In the genomic region with DNA sequence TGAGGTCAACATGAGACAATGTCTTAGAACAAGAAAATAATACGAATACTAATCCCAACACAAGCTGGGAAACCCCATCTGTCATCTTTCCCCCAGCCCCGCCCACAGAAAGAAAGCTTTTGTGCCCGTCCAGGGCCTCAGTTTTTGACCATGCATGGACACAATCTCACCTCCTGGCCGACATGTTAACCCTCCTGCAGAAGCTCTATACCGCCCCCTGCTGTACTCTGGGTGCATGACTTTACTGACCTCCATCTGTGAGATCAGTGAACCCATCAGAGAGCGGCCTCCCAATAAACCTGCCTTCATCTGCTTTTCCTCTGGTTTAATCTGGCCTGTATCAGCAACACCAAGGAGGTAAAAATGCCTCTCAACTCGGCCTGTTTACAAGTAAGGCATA, we compare ENCODE assay signal across 9 mouse cellular contexts.
DNase-seq lines count a peak whose midpoint lies in the region; ATAC-seq and TF ChIP-seq lines count a peak whose summit lies in the region.
"Had no signal": no experiment of that assay in that cellular context is flagged by ENCODE, and none has a peak within 500 bp of the region (broad histone marks: within the 10 kb centered on the region; RNA-seq: fewer than 3 reads in every experiment).

No protein-coding gene starts in this region.

- no peak overlapping the region for H3K4me3 ChIP-seq in kidney, adult 2 months (ENCODE audit: insufficient read depth, low read depth, low read length)
- no peak overlapping the region for H3K4me3 ChIP-seq in kidney, embryonic 15.5 days (replicated peaks)
- H3K4me3 ChIP-seq in lung, embryonic 14.5 days (ENCODE audit: low read depth, low read length), result no peak overlapping the region
- no peak overlapping the region for H3K4me3 ChIP-seq in forebrain, embryonic 12.5 days (replicated peaks)
- H3K4me3 ChIP-seq: hindbrain, embryonic 15.5 days had no signal

- H3K27ac ChIP-seq in kidney, adult 2 months (ENCODE audit: insufficient read depth, low read depth, low read length), result no peak overlapping the region
- no peak overlapping the region for H3K27ac ChIP-seq in kidney, embryonic 15.5 days
- no peak overlapping the region for H3K27ac ChIP-seq in lung, embryonic 14.5 days (ENCODE audit: low read depth)
- H3K27ac ChIP-seq in forebrain, embryonic 12.5 days, result no peak overlapping the region
- H3K27ac ChIP-seq: hindbrain, embryonic 15.5 days had no signal

- H3K27me3 ChIP-seq in kidney, adult 2 months (replicated peaks; ENCODE audit: control insufficient read depth, insufficient read depth, low read length), result no peaks in the 10 kb centered on the region
- no peaks in the 10 kb centered on the region for H3K27me3 ChIP-seq in kidney, embryonic 15.5 days
- H3K27me3 ChIP-seq in lung, embryonic 14.5 days (ENCODE audit: insufficient read depth, low read length), result no peaks in the 10 kb centered on the region
- no peaks in the 10 kb centered on the region for H3K27me3 ChIP-seq in forebrain, embryonic 12.5 days
- H3K27me3 ChIP-seq: hindbrain, embryonic 15.5 days had no signal

- peak; percentile 54 for DNase-seq in kidney, adult 2 months
- peak; percentile 50 for DNase-seq in T-cell, adult 2 months (ENCODE audit: low spot score)
- peak; percentile 38 to 62 for DNase-seq in cerebellum, postnatal 14 days
- peak; percentile 59 to 77 for DNase-seq in heart, postnatal 36 days
- peak; percentile 13 for DNase-seq in lung, embryonic 14.5 days
- DNase-seq in spleen, postnatal 4 days (ENCODE audit: low spot score in 2 of 2), result peak; percentile 67 to 86

- ATAC-seq in kidney, embryonic 15.5 days (replicated peaks; ENCODE audit: low FRiP score), result no peak
- ATAC-seq in lung, embryonic 14.5 days (ENCODE audit: insufficient read depth), result no peak
- no peak for ATAC-seq in forebrain, embryonic 12.5 days (ENCODE audit: low FRiP score)

- H3K4me1 ChIP-seq in kidney, adult 2 months (ENCODE audit: control insufficient read depth, insufficient read depth, low read length), result no peaks in the 10 kb centered on the region
- no peaks in the 10 kb centered on the region for H3K4me1 ChIP-seq in kidney, embryonic 15.5 days
- H3K4me1 ChIP-seq in lung, embryonic 14.5 days (ENCODE audit: insufficient read depth), result no peaks in the 10 kb centered on the region
- no peaks in the 10 kb centered on the region for H3K4me1 ChIP-seq in forebrain, embryonic 12.5 days
- H3K4me1 ChIP-seq: hindbrain, embryonic 15.5 days had no signal

- no peak overlapping the region for H3K4me2 ChIP-seq in kidney, embryonic 15.5 days
- no peak overlapping the region for H3K4me2 ChIP-seq in lung, embryonic 14.5 days
- no peak overlapping the region for H3K4me2 ChIP-seq in forebrain, embryonic 12.5 days
- H3K4me2 ChIP-seq: hindbrain, embryonic 15.5 days had no signal

- no peak for TF ChIP-seq POLR2A in kidney, adult 2 months (IDR thresholded peaks at IDR 0.05; ENCODE audit: low read depth, low read length)

- 72% methylated on average over 7 of the region's 7 CpGs for WGBS in kidney, adult 2 months
- WGBS in kidney, embryonic 15.5 days, result 73% methylated on average over 7 of the region's 7 CpGs
- WGBS in lung, embryonic 14.5 days, result 71% methylated on average over 7 of the region's 7 CpGs
- WGBS in forebrain, embryonic 12.5 days, result 71% methylated on average over 7 of the region's 7 CpGs

- no peaks in the 10 kb centered on the region for H3K36me3 ChIP-seq in kidney, adult 2 months (ENCODE audit: control insufficient read depth, insufficient read depth, low read length)
- H3K36me3 ChIP-seq in kidney, embryonic 15.5 days, result no peaks in the 10 kb centered on the region
- H3K36me3 ChIP-seq in lung, embryonic 14.5 days (ENCODE audit: insufficient read depth), result no peaks in the 10 kb centered on the region
- no peaks in the 10 kb centered on the region for H3K36me3 ChIP-seq in forebrain, embryonic 12.5 days (replicated peaks)
- H3K36me3 ChIP-seq: hindbrain, embryonic 15.5 days had no signal

- peak; percentile 70 for TF ChIP-seq CTCF in kidney, adult 2 months (conservative IDR thresholded peaks at IDR 0.05; ENCODE audit: insufficient read depth, insufficient read length, low read depth, low read length)
- peak; percentile 49 for TF ChIP-seq CTCF in lung, embryonic 14.5 days (IDR thresholded peaks at IDR 0.05; ENCODE audit: low read depth)

- intact Hi-C loops in heart, postnatal 36 days (cut with DNase I), result loop anchor here (1.0 to 2.0 kb wide), 3 partner anchors 177 to 474 kb away; no protein-coding TSS in a partner anchor

- H3K9me3 ChIP-seq in kidney, embryonic 15.5 days (replicated peaks), result no peaks in the 10 kb centered on the region
- no peaks in the 10 kb centered on the region for H3K9me3 ChIP-seq in lung, embryonic 14.5 days (ENCODE audit: low read depth, low read length)
- H3K9me3 ChIP-seq in forebrain, embryonic 12.5 days, result no peaks in the 10 kb centered on the region
- H3K9me3 ChIP-seq: hindbrain, embryonic 15.5 days had no signal

- no peak overlapping the region for H3K9ac ChIP-seq in kidney, embryonic 15.5 days
- H3K9ac ChIP-seq in lung, embryonic 14.5 days, result no peak overlapping the region
- no peak overlapping the region for H3K9ac ChIP-seq in forebrain, embryonic 12.5 days
- H3K9ac ChIP-seq: hindbrain, embryonic 15.5 days had no signal

Comparison
In these comparisons a context has a peak if more than half of its experiments do, and no peak if none do; other contexts are left out.
1. DNase-seq: peak in every context shown above with its lines; median percentile 76 in spleen, postnatal 4 days; 68 in heart, postnatal 36 days; 54 in kidney, adult 2 months; 50 in T-cell, adult 2 months; 50 in cerebellum, postnatal 14 days; 13 in lung, embryonic 14.5 days.